Comparison of ENCODE assay signal across 18 mouse cellular contexts in the genomic region with DNA sequence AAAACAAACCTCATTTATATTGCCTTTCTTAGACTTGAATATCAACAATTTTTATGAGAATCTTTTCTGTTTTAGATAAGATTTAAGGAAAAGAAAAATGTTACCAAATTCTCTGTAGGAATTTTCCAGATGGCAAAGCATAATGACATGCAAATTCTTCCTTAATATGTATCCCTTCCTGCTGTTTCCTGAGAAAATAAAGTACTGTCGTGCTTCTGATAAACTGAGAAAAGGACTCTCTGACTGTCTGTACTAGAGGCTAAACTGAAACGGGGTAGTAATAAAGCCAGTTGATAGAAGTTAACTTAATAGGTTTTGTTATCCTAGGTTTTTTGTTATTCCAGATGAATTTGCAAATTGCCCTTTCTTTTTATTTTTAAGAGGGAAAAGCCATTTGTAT.
"Had no signal": no experiment of that assay in that cellular context is flagged by ENCODE, and none has a peak within 500 bp of the region (broad histone marks: within the 10 kb centered on the region; RNA-seq: fewer than 3 reads in every experiment).

No protein-coding gene starts in this region.

- ATAC-seq: intestine, postnatal 0 days had no signal

- H3K9ac ChIP-seq: liver, embryonic 13.5 days; neural tube, embryonic 12.5 days had no signal

- H3K9me3 ChIP-seq: liver, embryonic 13.5 days; neural tube, embryonic 12.5 days had no signal

- H3K27ac ChIP-seq: kidney, postnatal 0 days; left cerebral cortex, adult 2 months; liver, embryonic 13.5 days; neural tube, embryonic 12.5 days; stomach, postnatal 0 days had no signal

- H3K4me2 ChIP-seq: liver, embryonic 13.5 days; midbrain, embryonic 11.5 days; neural tube, embryonic 12.5 days had no signal

- DNase-seq: kidney, adult 2 months; kidney, postnatal 25 days; layer of hippocampus, postnatal 36 days; liver, embryonic 13.5 days; lung, adult 2 months; lung, postnatal 14 days; lung, postnatal 4 days; midbrain, embryonic 14.5 days; right cerebral cortex, adult 18-20 months; right cerebral cortex, postnatal 14 days; right cerebral cortex, postnatal 4 days; thymus, postnatal 25 days had no signal

- H3K4me1 ChIP-seq: liver, embryonic 13.5 days; neural tube, embryonic 12.5 days had no signal

- H3K36me3 ChIP-seq: liver, embryonic 13.5 days; neural tube, embryonic 12.5 days had no signal

- H3K27me3 ChIP-seq: liver, embryonic 13.5 days; neural tube, embryonic 12.5 days had no signal

- H3K4me3 ChIP-seq: left cerebral cortex, adult 2 months; liver, embryonic 13.5 days; neural tube, embryonic 12.5 days had no signal
